Mouse (Mus musculus): ENCODE results near the gene Metap1d. TPM values are rescaled to one million over a fixed set of nuclear protein-coding genes. Genes with fewer than 3 reads are reported as not detected.

Gene Metap1d
- 38.9 TPM for polyA plus RNA-seq (2017; shearing (Covaris generic))

DNA sequence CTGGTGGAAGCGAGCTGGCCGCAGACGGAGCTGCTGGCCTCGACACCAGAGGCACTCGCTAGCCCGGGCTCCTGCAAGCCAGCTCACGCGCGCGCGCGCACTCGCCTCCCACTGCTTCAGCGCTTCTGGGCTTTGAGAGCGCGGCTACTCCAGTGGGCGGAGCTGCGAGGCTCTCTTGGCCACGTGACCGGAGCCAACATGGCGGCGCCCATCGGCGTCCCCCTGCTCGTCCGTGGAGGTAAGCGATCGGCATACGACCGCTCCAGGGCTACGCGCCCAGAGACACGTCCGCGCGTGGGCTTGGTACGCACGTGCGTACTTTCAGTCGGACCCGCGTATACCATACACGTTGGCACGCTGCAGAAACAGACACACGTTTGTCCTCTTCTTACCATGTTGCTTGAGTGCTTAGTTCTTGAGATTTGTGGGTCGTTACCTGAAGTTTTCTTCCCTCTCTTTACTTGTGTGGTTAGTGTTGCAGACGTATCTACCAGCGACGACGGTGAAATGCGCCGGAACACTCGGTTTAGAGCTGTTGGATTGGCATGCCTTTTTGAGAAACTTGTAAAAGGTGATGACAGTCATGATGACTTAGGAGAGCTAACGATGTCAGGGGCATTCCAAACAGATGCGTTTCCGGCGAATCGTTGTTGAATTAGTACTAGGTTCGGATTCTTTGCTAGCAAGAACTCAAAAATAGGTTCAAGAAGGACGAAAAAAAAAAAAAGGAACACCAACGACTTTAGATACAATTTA lies at the start of gene Metap1d:
Gene Metap1d, plus strand, starts transcription at position 116 of the 756 bp plus-strand sequence.

GRCm38 (mm10) chr2:71528014-71528713 lies 75.1 kb downstream of the Metap1d start, which contains the start of gene Dlx1:
Dlx1 (plus strand) TSS chr2:71528113.

DNA sequence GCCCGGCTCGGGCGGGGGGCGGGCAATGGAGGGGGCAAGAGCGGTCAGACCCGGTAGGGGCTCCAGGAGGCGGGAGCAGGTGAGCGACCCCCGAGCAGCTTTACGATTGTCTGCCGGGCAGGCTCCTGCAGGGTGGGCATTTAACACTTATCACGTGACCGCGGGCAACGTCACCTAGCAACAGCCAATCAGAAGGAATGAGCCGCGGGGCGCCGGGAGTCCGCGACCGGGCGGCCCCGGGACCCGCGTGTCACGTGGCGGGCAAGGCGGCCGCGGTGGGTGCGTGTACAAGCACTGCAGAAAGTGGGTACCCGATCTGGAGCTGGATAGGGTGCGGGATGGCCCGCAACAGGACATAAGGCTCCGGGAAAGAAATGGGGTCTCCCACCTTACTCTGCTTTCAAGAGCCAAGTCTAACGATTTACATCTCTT lies 93.6 kb downstream of the Metap1d start, which contains the start of gene Dlx2:
Gene Dlx2, minus strand, starts transcription at position 115 of the 432 bp plus-strand sequence.

Other genes starting within 250 kb of the Metap1d start
- 40.2 TPM for gene Dync1i2, start 241.6 kb upstream of the Metap1d start, polyA plus RNA-seq (2017; shearing (Covaris generic))
- gene Slc25a12, start 85.5 kb upstream of the Metap1d start, polyA plus RNA-seq (2017; shearing (Covaris generic)) = 105 TPM
- 74.9 TPM for gene Hat1, start 64.3 kb upstream of the Metap1d start, polyA plus RNA-seq (2017; shearing (Covaris generic))
- not detected for gene Dlx1, start 74.8 kb downstream of the Metap1d start, polyA plus RNA-seq (2017; shearing (Covaris generic))
- gene Dlx2, start 93.5 kb downstream of the Metap1d start, polyA plus RNA-seq (2017; shearing (Covaris generic)) = not detected

All from inflammation-experienced regulatory T-cells, adult 16 weeks (primary cell).